In genomic region chr11:50098961-50099481, GRCm38 (mm10) we compare ENCODE assay signal across 14 mouse cellular contexts. TPM values are rescaled to one million over a fixed set of nuclear protein-coding genes. Genes with fewer than 3 reads are reported as not detected.
DNase-seq lines count a peak whose midpoint lies in the region; ATAC-seq and TF ChIP-seq lines count a peak whose summit lies in the region.
"Had no signal": no experiment of that assay in that cellular context is flagged by ENCODE, and none has a peak within 500 bp of the region (broad histone marks: within the 10 kb centered on the region; RNA-seq: fewer than 3 reads in every experiment).

No protein-coding gene starts in this region.

- no peak overlapping the region for H3K4me3 ChIP-seq in forebrain, postnatal 0 days (ENCODE audit: low read depth, low read length)
- no peak overlapping the region for H3K4me3 ChIP-seq in forebrain, embryonic 12.5 days (replicated peaks)
- no peak overlapping the region for H3K4me3 ChIP-seq in layer of hippocampus, adult 2 months
- H3K4me3 ChIP-seq in heart, adult 2 months = no peak overlapping the region
- no peak overlapping the region for H3K4me3 ChIP-seq in intestine, embryonic 15.5 days (replicated peaks)
- H3K4me3 ChIP-seq: limb, embryonic 12.5 days had no signal

- no peak overlapping the region for H3K4me2 ChIP-seq in forebrain, postnatal 0 days (ENCODE audit: low read depth)
- no peak overlapping the region for H3K4me2 ChIP-seq in forebrain, embryonic 12.5 days
- no peak overlapping the region for H3K4me2 ChIP-seq in intestine, embryonic 15.5 days (replicated peaks)
- H3K4me2 ChIP-seq: limb, embryonic 12.5 days; lung, embryonic 14.5 days had no signal

- ATAC-seq in forebrain, postnatal 0 days = peak; percentile 73
- ATAC-seq in forebrain, embryonic 12.5 days (ENCODE audit: low FRiP score) = no peak
- ATAC-seq in intestine, embryonic 15.5 days = no peak
- ATAC-seq: inflammation-experienced regulatory T-cells, adult 6 months had no signal

- peak; percentile 46 for DNase-seq in forebrain, postnatal 0 days
- DNase-seq in layer of hippocampus, adult 2 months (ENCODE audit: low spot score in 2 of 2) = no peak
- DNase-seq in layer of hippocampus, adult 9-10 months (ENCODE audit: low spot score) = no peak
- DNase-seq in heart, adult 2 months = peak in 1 of 2 experiments; percentile 34
- DNase-seq in heart, postnatal 36 days = peak; percentile 18 to 22
- DNase-seq in natural killer cell, adult 2 months (ENCODE audit: low spot score in 2 of 2) = no peak
- DNase-seq: cerebellum, postnatal 36 days; layer of hippocampus, adult 9-11 months; thymus, postnatal 4 days had no signal

- H3K27ac ChIP-seq in forebrain, postnatal 0 days (ENCODE audit: low read depth, low read length) = peak overlapping the region; percentile 54
- no peak overlapping the region for H3K27ac ChIP-seq in forebrain, embryonic 12.5 days
- H3K27ac ChIP-seq in layer of hippocampus, adult 2 months = peak overlapping the region; percentile 0; the same call in 1 of the 2 replicates
- H3K27ac ChIP-seq in heart, adult 2 months = peak overlapping the region; percentile 41
- H3K27ac ChIP-seq in intestine, embryonic 15.5 days = no peak overlapping the region
- H3K27ac ChIP-seq: limb, embryonic 12.5 days had no signal

- intact Hi-C loops in heart, adult 2 months (cut with DNase I) = no loop called here
- intact Hi-C loops in heart, postnatal 36 days (cut with DNase I) = no loop called here

- no peak for TF ChIP-seq EP300 in heart, adult 2 months (IDR thresholded peaks at IDR 0.05; ENCODE audit: insufficient read depth, low read depth, low read length)

- H3K9ac ChIP-seq in forebrain, postnatal 0 days = no peak overlapping the region
- H3K9ac ChIP-seq in forebrain, embryonic 12.5 days = no peak overlapping the region
- no peak overlapping the region for H3K9ac ChIP-seq in heart, adult 2 months (ENCODE audit: low read depth, low read length)
- H3K9ac ChIP-seq in intestine, embryonic 15.5 days = no peak overlapping the region
- H3K9ac ChIP-seq: limb, embryonic 12.5 days; lung, embryonic 14.5 days had no signal

- 53% methylated on average over 8 of the region's 8 CpGs for WGBS in forebrain, postnatal 0 days
- WGBS in forebrain, embryonic 12.5 days = 93% methylated on average over 8 of the region's 8 CpGs
- WGBS in heart, adult 2 months = 47% methylated on average over 8 of the region's 8 CpGs
- 87% methylated on average over 8 of the region's 8 CpGs for WGBS in intestine, embryonic 15.5 days

- H3K27me3 ChIP-seq in forebrain, postnatal 0 days (ENCODE audit: insufficient read depth, low read length) = no peaks in the 10 kb centered on the region
- no peaks in the 10 kb centered on the region for H3K27me3 ChIP-seq in forebrain, embryonic 12.5 days
- no peaks in the 10 kb centered on the region for H3K27me3 ChIP-seq in heart, adult 2 months (ENCODE audit: control insufficient read depth, insufficient read depth, low read length)
- no peaks in the 10 kb centered on the region for H3K27me3 ChIP-seq in intestine, embryonic 15.5 days (replicated peaks)
- H3K27me3 ChIP-seq: limb, embryonic 12.5 days had no signal

- peaks cover 33% of the 10 kb centered on the region for H3K36me3 ChIP-seq in forebrain, postnatal 0 days (ENCODE audit: insufficient read depth)
- H3K36me3 ChIP-seq in forebrain, embryonic 12.5 days (replicated peaks) = peaks cover 66% of the 10 kb centered on the region
- peaks cover 9% of the 10 kb centered on the region for H3K36me3 ChIP-seq in heart, adult 2 months (ENCODE audit: control insufficient read depth, insufficient read depth, low read length)
- H3K36me3 ChIP-seq in intestine, embryonic 15.5 days = no peaks in the 10 kb centered on the region

- no peaks in the 10 kb centered on the region for H3K4me1 ChIP-seq in forebrain, postnatal 0 days (ENCODE audit: insufficient read depth)
- no peaks in the 10 kb centered on the region for H3K4me1 ChIP-seq in forebrain, embryonic 12.5 days
- peaks cover 8% of the 10 kb centered on the region for H3K4me1 ChIP-seq in heart, adult 2 months (ENCODE audit: control insufficient read depth, insufficient read depth, low read length)
- no peaks in the 10 kb centered on the region for H3K4me1 ChIP-seq in intestine, embryonic 15.5 days (replicated peaks)
- H3K4me1 ChIP-seq: limb, embryonic 12.5 days had no signal

- no peak for TF ChIP-seq CTCF in forebrain, postnatal 0 days (IDR thresholded peaks at IDR 0.05; ENCODE audit: low read depth)
- TF ChIP-seq CTCF in layer of hippocampus, adult 2 months (conservative IDR thresholded peaks at IDR 0.05) = no peak
- no peak for TF ChIP-seq CTCF in heart, adult 2 months (IDR thresholded peaks at IDR 0.05)

- no peaks in the 10 kb centered on the region for H3K9me3 ChIP-seq in forebrain, postnatal 0 days (ENCODE audit: low read length)
- H3K9me3 ChIP-seq in forebrain, embryonic 12.5 days = no peaks in the 10 kb centered on the region
- H3K9me3 ChIP-seq in intestine, embryonic 15.5 days = no peaks in the 10 kb centered on the region
- H3K9me3 ChIP-seq: limb, embryonic 12.5 days had no signal

- no peak for TF ChIP-seq POLR2A in heart, adult 2 months (IDR thresholded peaks at IDR 0.05; ENCODE audit: insufficient read depth, low read depth, low read length)

- no peaks in the 10 kb centered on the region for H3K79me2 ChIP-seq in heart, adult 2 months (replicated peaks; ENCODE audit: control insufficient read depth, insufficient read depth, low read length)

RNA-seq across cellular contexts. Expression of gene Tbc1d9b, which starts 32.2 kb away (rescaled TPM):
- 59.3 and 66.3 TPM in 2 replicates for total RNA-seq in forebrain, postnatal 0 days (2014; rRNA removed)
- polyA plus RNA-seq in forebrain, postnatal 0 days (2015; fragmentation: Nextera tagmentation; extraction: Ambion mirVana) = 23.0 and 30.4 TPM in 2 replicates
- polyA plus RNA-seq in forebrain, embryonic 12.5 days (2016; fragmentation: Nextera tagmentation; extraction: Ambion mirVana) = 38.3 and 39.2 TPM in 2 replicates
- 100 to 1,000 TPM; 104 to 107 TPM for total RNA-seq in layer of hippocampus, adult 2 months (2021)
- 10 to 100 TPM; 41.4 to 44.0 TPM for total RNA-seq in heart, adult 2 months (2021)
- 30.9 and 39.6 TPM in 2 replicates for polyA plus RNA-seq in heart, adult 2 months (2012; rRNA removed)
- total RNA-seq in heart, postnatal 36 days (2021) = 10 to 100 TPM; 43.8 to 49.7 TPM
- polyA plus RNA-seq in intestine, embryonic 15.5 days (2015; fragmentation: Nextera tagmentation; extraction: Ambion mirVana) = 30.4 and 31.5 TPM in 2 replicates

Comparison
In these comparisons a context has a peak if more than half of its experiments do, and no peak if none do; other contexts are left out.
1. H3K27ac ChIP-seq: peak in forebrain, postnatal 0 days (single experiment), layer of hippocampus, adult 2 months (single experiment) and heart, adult 2 months (single experiment); none in forebrain, embryonic 12.5 days (single experiment) and intestine, embryonic 15.5 days (single experiment).
2. DNase-seq: peak in forebrain, postnatal 0 days (single experiment) and heart, postnatal 36 days (2 of 2); none in layer of hippocampus, adult 2 months (0 of 2), layer of hippocampus, adult 9-10 months (single experiment) and natural killer cell, adult 2 months (0 of 2).